Mouse (Mus musculus) E14TG2a.4 (cell line): ENCODE data around the gene Slc5a10.

ENCODE experiments used
- CTCF ChIP-seq: conservative IDR thresholded peaks from 2 replicates; pipeline ENCODE4 v1.5.1; 2014; ENCODE audit warnings: low read length
- NANOG ChIP-seq: IDR thresholded peaks from 2 replicates; pipeline ENCODE4 v1.6.1; 2014; ENCODE audit warnings: borderline replicate concordance, low read length, mixed read lengths

DNA sequence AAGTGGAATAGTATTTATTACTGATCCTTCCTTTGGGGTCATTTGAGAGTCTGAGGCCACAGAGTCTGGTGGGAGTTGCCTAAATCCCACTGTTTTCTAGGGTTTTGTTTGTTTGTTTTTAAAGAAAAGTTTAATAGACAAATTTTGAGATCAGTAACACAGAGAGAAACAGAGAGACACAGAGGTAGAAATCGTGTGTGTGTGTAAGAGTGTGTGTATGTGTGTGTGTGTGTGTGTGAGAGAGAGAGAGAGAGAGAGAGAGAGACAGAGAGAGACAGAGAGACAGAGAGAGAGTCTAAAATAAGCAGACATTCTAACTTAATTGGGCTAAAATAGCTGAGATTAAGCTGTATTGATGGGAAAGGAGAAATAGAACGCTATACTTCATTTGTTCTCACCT, 67.1 kb downstream of the Slc5a10 start:
- TF ChIP-seq CTCF (no peak), NANOG (no peak)
